Mouse (Mus musculus) liver, postnatal 0 days (tissue): ENCODE results near the gene Epm2aip1. TPM values are rescaled to one million over a fixed set of nuclear protein-coding genes. Genes with fewer than 3 reads are reported as not detected.

Experiments used
- ATAC-seq: fragments of 200-750 bp; cut with Nextera tagmentation; 2 replicates; pipeline ENCODE4 v1.8.0; 2017; ENCODE audit warnings: mild to moderate bottlenecking, moderate library complexity
- DNase-seq: peaks from one replicate; pipeline ENCODE4 v3.0.0-alpha.2; 2016
- H3K27ac ChIP-seq: fragments of 300-500 bp; sonication (generic); 2 replicates; pipeline ENCODE4 v1.5.1; 2014; ENCODE audit warnings: antibody characterized with exemption, moderate library complexity, mild to moderate bottlenecking, low read depth
- H3K27me3 ChIP-seq: fragments of 300-500 bp; sonication (generic); 2 replicates; pipeline ENCODE4 v1.6.1; 2014; ENCODE audit warnings: low read length, control low read depth, mixed read lengths; ENCODE audit not compliant: insufficient read depth
- H3K36me3 ChIP-seq: fragments of 300-500 bp; sonication (generic); replicated peaks from 2 replicates; pipeline ENCODE4 v1.6.1; 2014; ENCODE audit warnings: mild to moderate bottlenecking, control low read depth, low read length, moderate library complexity, mixed read lengths; ENCODE audit not compliant: insufficient read depth
- H3K4me1 ChIP-seq: fragments of 300-500 bp; sonication (generic); 2 replicates; pipeline ENCODE4 v1.6.1; 2014; ENCODE audit warnings: antibody characterized with exemption, mild to moderate bottlenecking, control low read depth; ENCODE audit not compliant: insufficient read depth
- H3K4me2 ChIP-seq: fragments of 300-500 bp; sonication (generic); 2 replicates; pipeline ENCODE4 v1.6.1; 2014; ENCODE audit warnings: low read depth, mild to moderate bottlenecking, low read length, moderate library complexity, mixed read lengths
- H3K4me3 ChIP-seq: fragments of 300-500 bp; sonication (generic); 2 replicates; pipeline ENCODE4 v1.5.1; 2014; ENCODE audit warnings: low read depth, low read length
- H3K9ac ChIP-seq: fragments of 300-500 bp; sonication (generic); replicated peaks from 2 replicates; pipeline ENCODE4 v1.6.1; 2014; ENCODE audit warnings: mild to moderate bottlenecking, moderate library complexity
- H3K9me3 ChIP-seq: fragments of 300-500 bp; sonication (generic); 2 replicates; pipeline ENCODE4 v1.6.1; 2016; ENCODE audit warnings: mild to moderate bottlenecking, control low read depth, low read length, mixed read lengths
- CTCF ChIP-seq: sonication (generic); IDR thresholded peaks from 2 replicates; pipeline ENCODE4 v1.5.1; 2016; ENCODE audit warnings: antibody characterized with exemption, low read depth
- EP300 ChIP-seq: IDR thresholded peaks from 2 replicates; pipeline ENCODE4 v1.6.1; 2016; ENCODE audit warnings: antibody characterized with exemption, low read depth, mild to moderate bottlenecking
- WGBS: fragments of 180-500 bp; shearing (Covaris S2); extraction: QIAGEN DNeasy Blood & Tissue Kit; methylation state at CpG from one replicate; pipeline ENCODE4 v1.1.7; 2014; ENCODE audit not compliant: insufficient replicate concordance; 5-methylcytosine and 5-hydroxymethylcytosine counted together
- polyA plus RNA-seq: library from polyadenylated mRNA; unstranded; fragments of >200 nt; fragmentation: Nextera tagmentation; extraction: Ambion mirVana; gene quantifications from 2 replicates; pipeline ENCODE4 v1.2.1, GENCODE M21; 2015

Gene Epm2aip1
- polyA plus RNA-seq, 1 experiment from 2014 or later: 5.2 TPM

DNA sequence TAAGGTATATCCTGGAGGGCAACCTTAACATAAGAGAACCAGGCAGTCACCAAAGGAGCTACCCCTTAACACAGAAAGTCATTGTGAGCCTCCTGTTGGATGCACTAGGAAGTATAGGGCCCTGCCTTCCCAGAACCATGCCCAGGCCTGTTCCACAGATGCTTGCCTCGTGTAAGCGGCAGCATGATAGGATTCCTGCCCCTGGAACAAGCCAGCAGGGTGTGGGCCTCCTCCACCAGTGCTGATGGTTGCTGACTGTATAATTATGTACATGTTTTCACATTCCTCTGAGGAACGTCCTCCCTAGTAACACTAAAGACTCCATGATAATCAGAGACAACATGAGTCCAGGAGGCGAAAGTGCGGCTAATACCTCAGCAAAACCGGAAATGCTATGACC lies 28.3 kb upstream of the Epm2aip1 start:
- Histone ChIP-seq H3K9ac (no peak overlapping the region), H3K9me3 (no peaks in the 10 kb centered on the region), H3K27me3 (no peaks in the 10 kb centered on the region), H3K36me3 (peaks cover 49% of the 10 kb centered on the region), H3K27ac (no peak overlapping the region), H3K4me1 (no peaks in the 10 kb centered on the region), H3K4me3 (no peak overlapping the region), H3K4me2 (no peak overlapping the region)
- WGBS: 88% methylated on average over 6 of the region's 6 CpGs
- no peak for ATAC-seq
- no peak for TF ChIP-seq CTCF
- TF ChIP-seq EP300: no peak
- DNase-seq: no peak

DNA sequence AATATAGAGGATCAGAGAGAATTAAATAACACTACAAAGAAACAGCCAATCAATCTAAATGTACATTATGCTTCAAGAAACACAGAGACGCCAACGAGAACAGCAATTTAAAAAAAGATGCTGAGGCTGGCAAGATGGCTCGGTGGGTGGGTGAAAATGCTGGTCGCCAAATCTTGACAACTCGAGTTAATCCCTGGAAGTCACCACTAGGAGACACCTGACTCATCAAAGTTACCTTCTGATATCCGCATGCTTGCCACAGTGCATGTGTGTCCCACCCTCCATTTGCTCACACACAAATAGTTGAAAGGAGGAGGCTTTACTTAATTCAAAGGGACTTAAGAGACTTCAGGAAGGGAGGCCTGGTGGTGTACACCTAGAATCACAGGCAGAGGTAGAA lies 26.2 kb upstream of the Epm2aip1 start:
- 84% methylated on average over 6 of the region's 6 CpGs for WGBS
- Histone ChIP-seq H3K36me3 (peaks cover 42% of the 10 kb centered on the region), H3K9me3 (no peaks in the 10 kb centered on the region), H3K27ac (no peak overlapping the region), H3K4me3 (no peak overlapping the region), H3K9ac (no peak overlapping the region), H3K4me1 (no peaks in the 10 kb centered on the region), H3K4me2 (no peak overlapping the region), H3K27me3 (no peaks in the 10 kb centered on the region)
- ATAC-seq (no peak), DNase-seq (no peak)
- TF ChIP-seq CTCF (no peak), EP300 (no peak)

DNA sequence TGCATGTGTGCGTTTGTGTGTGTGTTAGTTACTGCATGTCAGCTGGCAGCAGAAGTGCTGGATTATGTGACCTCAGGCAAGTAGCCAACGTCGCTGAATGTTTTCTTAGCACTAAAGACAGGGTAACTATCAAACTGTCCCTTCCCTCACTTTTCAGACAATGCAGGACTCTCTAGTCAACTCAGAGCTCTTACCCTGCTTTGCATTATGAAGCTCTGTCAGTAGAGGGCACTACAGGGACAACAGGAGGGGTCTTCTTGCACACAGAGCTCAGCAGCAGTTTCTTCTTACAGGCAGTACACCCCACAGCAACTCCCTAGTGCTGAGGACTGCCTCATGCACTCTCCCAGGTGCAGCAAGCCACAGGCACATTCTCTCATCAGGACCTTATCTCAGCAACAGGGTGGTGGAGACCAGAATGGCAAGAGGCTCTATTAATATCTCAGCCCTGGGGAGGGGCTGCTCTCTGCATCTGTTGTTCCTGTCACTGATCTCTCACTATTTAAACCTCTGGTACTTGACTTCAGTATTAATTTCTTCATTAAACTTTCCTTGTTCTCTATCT lies 24.0 kb upstream of the Epm2aip1 start:
- WGBS: 90% methylated on average over 3 of the region's 3 CpGs
- no peak for ATAC-seq
- no peaks in the 10 kb centered on the region for H3K4me1 ChIP-seq

DNA sequence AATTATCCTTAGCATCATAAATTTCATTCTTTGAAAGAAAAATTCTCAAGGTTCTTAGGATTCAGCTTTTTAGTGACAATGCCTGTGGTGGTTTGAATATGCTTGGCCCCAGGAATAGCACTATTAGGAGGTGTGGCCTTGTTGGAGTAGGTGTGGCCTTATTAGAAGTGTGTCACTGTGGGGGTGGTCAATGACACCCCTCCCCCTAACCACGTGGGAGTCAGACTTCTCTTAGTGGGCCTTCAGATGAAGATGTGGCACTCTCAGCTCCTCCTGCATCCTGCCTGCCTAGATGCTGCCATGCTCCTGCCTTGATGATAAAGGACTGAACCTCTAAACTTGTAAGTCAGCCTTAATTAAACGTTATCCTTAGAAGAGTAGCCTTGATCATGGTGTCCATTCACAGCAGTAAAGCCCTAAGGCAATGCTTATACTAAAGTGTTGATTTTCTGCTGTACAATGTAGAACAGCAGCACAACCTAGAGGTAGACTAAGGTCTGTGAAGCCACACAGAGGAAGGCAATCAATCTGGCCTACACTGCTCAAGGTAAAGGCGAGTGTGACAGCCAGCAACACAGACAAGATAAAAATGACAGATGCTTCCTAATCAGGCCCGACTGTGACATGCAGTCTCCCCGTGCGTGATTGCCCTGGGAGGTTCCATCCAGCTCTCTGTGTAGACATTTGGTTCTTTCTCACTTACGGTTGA lies 19.4 kb upstream of the Epm2aip1 start:
- no peaks in the 10 kb centered on the region for H3K4me1 ChIP-seq
- no peaks in the 10 kb centered on the region for H3K9me3 ChIP-seq
- H3K4me2 ChIP-seq: no peak overlapping the region
- WGBS: 70% methylated on average over 7 of the region's 7 CpGs
- H3K27ac ChIP-seq: no peak overlapping the region
- H3K27me3 ChIP-seq: no peaks in the 10 kb centered on the region
- DNase-seq: no peak
- peaks cover 65% of the 10 kb centered on the region for H3K36me3 ChIP-seq
- no peak overlapping the region for H3K4me3 ChIP-seq
- H3K9ac ChIP-seq: no peak overlapping the region
- no peak for ATAC-seq
- TF ChIP-seq CTCF (no peak), EP300 (no peak)

More for the DNA sequence above, 24.0 kb upstream of the Epm2aip1 start:
- Histone ChIP-seq H3K4me3 (no peak overlapping the region), H3K36me3 (peaks cover 49% of the 10 kb centered on the region), H3K27me3 (no peaks in the 10 kb centered on the region), H3K27ac (no peak overlapping the region), H3K9me3 (no peaks in the 10 kb centered on the region), H3K4me2 (no peak overlapping the region), H3K9ac (no peak overlapping the region)
- no peak for DNase-seq
- TF ChIP-seq CTCF (peak; percentile 43), EP300 (no peak)

DNA sequence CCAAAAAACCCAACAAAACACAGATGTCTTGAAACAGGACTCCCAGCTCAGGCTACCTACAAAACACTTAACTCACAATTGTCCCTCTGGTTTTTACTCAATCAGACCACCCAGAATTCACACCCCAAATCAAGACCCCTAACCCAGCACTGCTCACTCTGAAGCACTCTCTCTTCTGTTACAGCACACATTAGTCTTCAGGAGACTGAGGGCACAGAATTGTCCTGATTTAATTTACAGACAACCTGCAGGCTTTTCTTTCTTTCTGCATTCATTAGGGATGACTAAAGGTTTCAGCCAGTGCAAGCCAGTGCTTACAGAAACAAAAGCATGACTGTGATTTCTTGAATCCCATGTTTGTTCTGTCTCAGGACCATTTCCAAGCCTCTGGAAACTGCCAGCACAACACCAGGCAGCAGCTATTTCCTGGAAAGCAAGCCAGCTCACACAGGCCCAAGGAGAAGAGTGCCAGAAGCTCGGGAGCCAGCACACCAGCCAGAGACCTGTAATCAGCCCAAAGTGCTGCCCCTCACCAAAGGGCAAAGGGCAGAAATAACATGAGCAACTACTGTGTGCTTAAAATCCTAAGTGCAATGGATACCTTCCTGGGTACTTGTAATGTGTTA lies 11.3 kb upstream of the Epm2aip1 start:
- no peak overlapping the region for H3K4me3 ChIP-seq
- H3K27me3 ChIP-seq: no peaks in the 10 kb centered on the region
- DNase-seq (no peak), ATAC-seq (no peak)
- peaks cover 51% of the 10 kb centered on the region for H3K36me3 ChIP-seq
- no peak overlapping the region for H3K4me2 ChIP-seq
- no peak overlapping the region for H3K9ac ChIP-seq
- no peaks in the 10 kb centered on the region for H3K9me3 ChIP-seq
- WGBS: 61% methylated on average over 1 of the region's 1 CpGs
- no peaks in the 10 kb centered on the region for H3K4me1 ChIP-seq
- no peak overlapping the region for H3K27ac ChIP-seq
- TF ChIP-seq CTCF (no peak), EP300 (no peak)

DNA sequence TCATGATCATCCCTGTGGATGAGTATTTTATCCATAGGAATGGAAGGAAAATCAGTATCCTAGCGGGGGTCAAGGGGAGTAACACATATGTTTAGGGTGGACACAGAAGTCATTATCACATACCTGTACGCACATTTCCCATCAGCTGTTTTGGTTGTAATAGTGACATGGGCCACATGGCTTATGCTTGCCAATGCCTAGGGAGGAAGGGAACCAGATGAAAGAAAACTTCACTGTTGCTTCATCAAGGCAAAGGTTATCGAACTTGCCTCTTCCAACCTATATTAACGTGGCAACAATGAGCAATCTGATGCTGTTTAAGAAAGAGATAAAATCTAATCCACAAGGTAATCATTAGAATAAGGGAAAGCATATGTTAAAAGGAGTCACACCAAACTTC lies 10.4 kb upstream of the Epm2aip1 start:
- Histone ChIP-seq H3K9me3 (no peaks in the 10 kb centered on the region), H3K27ac (no peak overlapping the region), H3K4me1 (no peaks in the 10 kb centered on the region), H3K36me3 (peaks cover 47% of the 10 kb centered on the region), H3K4me2 (no peak overlapping the region), H3K27me3 (no peaks in the 10 kb centered on the region), H3K9ac (no peak overlapping the region), H3K4me3 (no peak overlapping the region)
- ATAC-seq (no peak), DNase-seq (no peak)
- 88% methylated on average over 4 of the region's 4 CpGs for WGBS
- TF ChIP-seq CTCF (no peak), EP300 (no peak)
